Mouse (Mus musculus) ES-Bruce4 (cell line): ENCODE data around the gene Ercc6l.

ENCODE experiments used
- CTCF ChIP-seq: IDR thresholded peaks from one replicate; pipeline ENCODE4 v1.8.1; 2011; ENCODE audit warnings: low read depth, low read length
- EP300 ChIP-seq: IDR thresholded peaks from 2 replicates; pipeline ENCODE4 v1.6.1; 2011; ENCODE audit warnings: low read depth, low read length; ENCODE audit not compliant: insufficient read depth
- POLR2A ChIP-seq: IDR thresholded peaks from one replicate; pipeline ENCODE4 v1.8.1; 2011; ENCODE audit warnings: low read length; ENCODE audit not compliant: insufficient read depth

DNA sequence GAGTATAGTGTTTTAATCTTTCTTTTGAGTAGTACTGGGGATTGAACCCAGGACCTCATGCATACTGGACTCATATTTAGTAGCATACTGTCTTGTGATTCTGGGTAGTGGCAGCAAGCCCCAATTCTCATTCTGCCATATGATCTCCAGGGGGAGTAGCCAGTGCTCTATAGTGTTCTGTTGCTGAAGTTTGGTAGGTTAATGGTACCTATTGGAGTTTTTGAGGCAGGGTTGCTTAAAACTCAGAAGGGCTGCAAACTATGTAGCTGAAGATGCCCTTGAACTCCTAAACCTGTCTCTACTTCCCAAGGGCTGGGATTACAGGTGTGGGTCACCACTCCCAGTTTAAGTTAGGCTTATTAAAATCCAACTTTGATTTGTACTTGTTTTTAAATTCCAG is 25.7 kb upstream of the Ercc6l start:
- TF ChIP-seq CTCF = no peak
- no peak for TF ChIP-seq EP300
- no peak for TF ChIP-seq POLR2A
